Mouse (Mus musculus) liver, embryonic 13.5 days (tissue): ENCODE data around the gene Irf2bpl. TPM values are rescaled to one million over a fixed set of nuclear protein-coding genes. Genes with fewer than 3 reads are reported as not detected.
A peak's percentile ranks its signal among the peaks of the same experiment; 100 is the strongest.

Source experiments
- ATAC-seq: fragments of 200-750 bp; cut with Nextera tagmentation; 2 replicates; pipeline ENCODE4 v1.8.0; 2017; ENCODE audit warnings: low read depth, mild to moderate bottlenecking, moderate number of reproducible peaks, moderate library complexity
- DNase-seq: peaks from one replicate; pipeline ENCODE4 v3.0.0; 2022
- H3K27ac ChIP-seq: fragments of 300-500 bp; sonication (generic); 2 replicates; pipeline ENCODE4 v1.5.1; 2015; ENCODE audit warnings: moderate library complexity, mild to moderate bottlenecking, inconsistent platforms
- H3K27me3 ChIP-seq: fragments of 300-500 bp; sonication (generic); 2 replicates; pipeline ENCODE4 v1.6.1; 2015; ENCODE audit warnings: mild to moderate bottlenecking, inconsistent platforms
- H3K36me3 ChIP-seq: fragments of 300-500 bp; sonication (generic); 2 replicates; pipeline ENCODE4 v1.6.1; 2015; ENCODE audit warnings: mild to moderate bottlenecking, inconsistent platforms
- H3K4me1 ChIP-seq: fragments of 300-500 bp; sonication (generic); replicated peaks from 2 replicates; pipeline ENCODE4 v1.6.1; 2015; ENCODE audit warnings: inconsistent platforms
- H3K4me2 ChIP-seq: fragments of 300-500 bp; sonication (generic); 2 replicates; pipeline ENCODE4 v1.6.1; 2015; ENCODE audit warnings: inconsistent platforms, mild to moderate bottlenecking, moderate library complexity
- H3K4me3 ChIP-seq: fragments of 300-500 bp; sonication (generic); replicated peaks from 2 replicates; pipeline ENCODE4 v1.5.1; 2015; ENCODE audit warnings: mild to moderate bottlenecking, inconsistent platforms
- H3K9ac ChIP-seq: fragments of 300-500 bp; sonication (generic); 2 replicates; pipeline ENCODE4 v1.6.1; 2015; ENCODE audit warnings: mild to moderate bottlenecking, inconsistent platforms
- H3K9me3 ChIP-seq: fragments of 300-500 bp; sonication (generic); replicated peaks from 2 replicates; pipeline ENCODE4 v1.6.1; 2016; ENCODE audit warnings: inconsistent platforms
- WGBS: fragments of 180-500 bp; shearing (Covaris S2); methylation state at CpG from one replicate; pipeline ENCODE4 v1.1.7; 2015; ENCODE audit not compliant: insufficient replicate concordance; 5-methylcytosine and 5-hydroxymethylcytosine counted together
- polyA plus RNA-seq: library from polyadenylated mRNA; unstranded; fragments of >200 nt; fragmentation: Nextera tagmentation; extraction: Ambion mirVana; gene quantifications from 2 replicates; pipeline ENCODE4 v1.2.1, GENCODE M21; 2015

Gene Irf2bpl
- polyA plus RNA-seq, 1 experiment from 2014 or later = 2.8 TPM

GRCm38 (mm10) chr12:86831591-86832550 is 52.7 kb downstream of the Irf2bpl start:
- H3K36me3 ChIP-seq = no peaks in the 10 kb centered on the region
- peak overlapping the region; percentile 34 for H3K4me3 ChIP-seq
- peak overlapping the region; percentile 59 for H3K9ac ChIP-seq
- WGBS = 23% methylated on average over 32 of the region's 32 CpGs
- H3K27me3 ChIP-seq = no peaks in the 10 kb centered on the region
- H3K4me1 ChIP-seq = peaks cover 81% of the 10 kb centered on the region
- H3K9me3 ChIP-seq = no peaks in the 10 kb centered on the region
- peak overlapping the region; percentile 41; the same call in 1 of the 2 replicates for H3K27ac ChIP-seq
- DNase-seq = no peak
- H3K4me2 ChIP-seq = peak overlapping the region; percentile 62
- no peak for ATAC-seq

Other genes with a start within 250 kb of the Irf2bpl start
- 1.0 and 1.4 TPM in 2 replicates for gene Vash1, start 206.1 kb downstream of the Irf2bpl start, polyA plus RNA-seq
- gene Angel1, start 158.3 kb downstream of the Irf2bpl start, polyA plus RNA-seq = 1.1 and 1.6 TPM in 2 replicates
- not detected in 2 replicates for gene Lrrc74a, start 150.4 kb downstream of the Irf2bpl start, polyA plus RNA-seq
- 11.6 and 13.6 TPM in 2 replicates for gene Cipc, start 62.2 kb upstream of the Irf2bpl start, polyA plus RNA-seq
- gene Zdhhc22, start 105.6 kb upstream of the Irf2bpl start, polyA plus RNA-seq = 0.03 TPM in 1 of 2 replicates, not detected in the other
- not detected in 2 replicates for gene Tmem63c, start 136.5 kb upstream of the Irf2bpl start, polyA plus RNA-seq
- gene Ngb, start 217.7 kb upstream of the Irf2bpl start, polyA plus RNA-seq = 0.13 and 0.16 TPM in 2 replicates